Mouse (Mus musculus): ENCODE measurements around the gene Ensa. TPM values are rescaled to one million over a fixed set of nuclear protein-coding genes. Genes with fewer than 3 reads are reported as not detected.
"Not testable (repeated sequence)": the region's sequence is repeated elsewhere in the genome, so short reads cannot be mapped to it uniquely, and the experiment has no call there.

Ensa gene
- 54.7 and 64.2 TPM in 2 replicates for total RNA-seq (2015)
- 94.3 and 94.8 TPM in 2 replicates for total RNA-seq (2017)

DNA sequence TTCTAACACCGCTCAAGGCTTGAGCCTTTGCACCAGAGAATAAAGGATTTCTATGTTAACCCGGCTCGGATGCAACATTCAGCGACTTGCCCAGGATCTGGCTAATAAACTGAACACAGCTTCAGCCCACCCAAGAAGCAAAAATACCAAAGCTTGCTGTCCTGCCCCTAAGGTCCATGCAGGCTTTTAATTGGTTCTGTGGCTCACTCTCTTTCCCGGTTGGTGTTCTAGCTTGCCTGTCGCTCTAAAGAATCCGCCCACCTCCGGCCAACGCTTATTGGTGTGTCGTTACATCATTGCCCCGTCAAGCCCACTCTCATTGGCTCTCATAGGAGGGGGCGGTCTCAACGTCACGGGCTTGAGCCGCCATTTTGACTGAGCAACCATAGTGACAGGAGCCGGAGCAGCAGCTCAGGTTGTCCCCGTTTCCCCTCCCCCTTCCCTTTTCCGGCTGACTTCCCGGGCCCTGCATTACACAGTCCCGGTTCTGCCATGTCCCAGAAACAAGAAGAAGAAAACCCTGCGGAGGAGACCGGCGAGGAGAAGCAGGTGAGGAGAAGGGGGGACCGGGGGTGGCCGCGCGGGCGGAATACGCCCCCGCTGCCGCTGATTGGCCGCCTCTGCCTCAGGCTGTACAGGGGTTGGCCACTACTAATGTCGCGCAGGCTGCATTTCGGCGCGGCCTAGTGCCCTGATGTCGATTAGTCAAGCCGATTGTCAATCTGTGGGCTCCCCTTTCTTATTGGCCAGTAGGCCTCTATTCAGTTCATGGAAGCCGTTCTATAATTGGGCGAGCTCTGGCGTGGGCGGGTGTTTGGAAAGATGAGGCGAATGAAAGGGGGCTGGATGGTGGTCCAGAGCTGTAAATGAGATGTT lies at the start of gene Ensa:
Gene Ensa (plus strand): TSS at position 366 of the 876 bp plus-strand sequence.
- peak; percentile 93 for ATAC-seq (ENCODE audit: poor library complexity, severe bottlenecking)

DNA sequence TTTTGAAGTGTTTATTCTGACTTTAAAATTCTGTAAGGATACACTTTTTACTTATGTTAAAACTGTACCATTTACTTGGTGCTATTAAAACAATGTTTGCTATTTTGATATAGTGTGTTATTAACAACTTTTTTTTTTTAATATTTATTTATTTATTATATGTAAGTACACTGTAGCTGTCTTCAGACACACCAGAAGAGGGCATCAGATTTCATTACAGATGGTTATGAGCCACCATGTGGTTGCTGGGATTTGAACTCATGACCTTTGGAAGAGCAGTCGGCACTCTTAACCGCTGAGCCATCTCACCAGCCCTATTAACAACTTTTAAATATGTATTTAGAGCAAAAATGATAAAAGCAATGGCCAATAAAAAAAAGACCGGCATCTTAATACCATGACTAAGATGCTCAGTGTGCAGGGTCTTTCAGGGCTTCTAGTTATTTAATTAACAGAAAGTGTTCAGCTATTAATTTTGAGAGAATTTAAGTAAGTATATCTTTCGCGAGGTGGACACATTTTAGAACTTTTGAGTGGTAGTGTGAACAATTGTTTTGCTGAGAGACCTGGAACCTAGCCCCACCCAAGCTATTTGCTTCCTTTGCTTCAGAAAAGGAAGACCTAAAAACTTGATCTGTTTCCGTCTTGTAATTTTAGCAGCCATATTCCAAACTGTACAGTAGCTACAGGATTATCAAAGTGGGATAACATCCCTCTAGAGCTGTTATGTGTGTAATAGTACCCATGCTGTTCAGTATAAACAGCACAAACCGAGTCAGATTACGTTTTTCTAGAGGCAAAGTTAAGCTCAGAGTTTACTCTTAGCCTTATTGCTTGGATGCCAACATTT lies 36.8 kb upstream of the Ensa start:
- no peak for ATAC-seq (ENCODE audit: poor library complexity, severe bottlenecking)

DNA sequence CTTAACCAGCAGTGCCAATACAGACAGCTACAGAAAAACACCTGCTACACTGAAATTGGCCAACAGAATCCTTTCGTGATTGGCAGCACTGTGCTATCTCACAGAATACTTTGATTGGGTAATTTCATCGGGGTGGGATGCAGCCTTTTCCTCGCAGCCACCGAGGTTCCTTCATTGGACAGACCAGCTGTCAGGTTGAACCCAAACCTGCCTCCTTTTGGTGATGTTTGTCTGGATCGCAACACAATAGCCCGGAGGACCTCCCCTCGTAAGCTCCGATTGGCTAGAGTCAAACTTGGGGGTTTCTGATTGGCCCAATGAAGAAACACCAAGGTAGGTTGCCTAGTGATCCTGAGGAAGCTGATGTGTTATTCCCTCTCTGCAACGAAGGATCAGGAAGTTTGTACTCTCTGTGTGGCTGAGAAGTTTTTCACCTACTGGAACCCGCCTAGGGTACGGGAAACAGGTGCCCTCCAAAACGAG lies 36.1 kb upstream of the Ensa start, which contains the start of gene Golph3l:
Gene Golph3l (plus strand): TSS at position 331 of the 483 bp plus-strand sequence.
- ATAC-seq (ENCODE audit: poor library complexity, severe bottlenecking), result peak; percentile 100

DNA sequence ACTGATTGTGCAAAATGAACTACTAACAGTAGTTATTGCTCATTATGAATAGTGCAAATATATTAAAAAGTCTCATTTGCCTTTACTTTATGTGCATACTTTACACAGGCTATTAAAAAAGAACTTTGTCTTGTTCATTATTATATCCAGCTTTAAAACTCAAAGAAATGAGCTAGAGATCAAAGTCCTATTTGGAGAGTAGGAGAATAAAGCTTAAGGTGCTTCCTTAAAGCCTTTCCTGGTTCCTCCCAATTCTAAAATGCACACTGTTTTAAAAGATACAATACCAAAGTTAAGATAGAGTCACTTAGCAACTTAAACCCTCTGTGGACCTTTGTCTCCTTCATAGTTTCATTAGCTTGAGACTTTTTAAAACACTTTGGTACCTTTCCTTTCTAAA lies 26.1 kb upstream of the Ensa start:
- ATAC-seq (ENCODE audit: poor library complexity, severe bottlenecking), result no peak

DNA sequence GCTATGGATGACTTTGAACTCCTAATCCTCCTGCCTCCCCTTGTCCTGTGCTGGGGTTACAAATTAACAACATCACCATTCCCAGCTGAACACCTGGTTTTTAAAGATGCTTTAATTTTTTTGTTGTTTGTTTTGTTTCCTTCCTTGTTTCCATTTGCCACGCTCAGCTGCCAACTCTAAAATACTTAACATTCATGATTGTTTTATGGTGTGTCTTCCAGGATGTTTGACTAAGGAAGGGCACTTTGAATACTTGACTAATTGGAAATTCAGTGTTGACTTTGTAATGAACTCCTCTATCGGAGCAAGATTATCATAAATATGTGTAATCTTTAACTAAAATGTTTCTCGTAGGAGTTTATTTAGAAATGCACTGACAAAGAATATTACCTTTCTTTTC lies 23.5 kb upstream of the Ensa start:
- ATAC-seq (ENCODE audit: poor library complexity, severe bottlenecking), result no peak

DNA sequence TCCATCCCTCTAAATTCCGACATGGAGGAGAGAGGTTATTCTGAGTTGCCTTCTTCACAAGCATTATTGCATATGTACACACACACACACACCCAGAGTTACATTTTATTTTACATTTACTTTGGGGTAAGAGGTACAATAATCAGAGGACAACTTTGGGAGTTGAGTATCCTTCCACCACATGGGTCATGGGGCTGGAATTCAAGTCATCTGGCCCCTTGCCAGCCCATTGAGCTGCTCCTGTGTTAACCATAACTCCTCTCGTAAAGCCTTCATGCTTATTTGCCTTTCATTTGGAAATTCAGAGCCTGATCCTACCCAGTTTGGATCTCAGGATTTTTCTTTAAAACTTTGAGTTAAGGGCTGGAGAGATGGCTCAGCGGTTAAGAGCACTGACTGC lies 18.7 kb upstream of the Ensa start:
- no peak for ATAC-seq (ENCODE audit: poor library complexity, severe bottlenecking)

DNA sequence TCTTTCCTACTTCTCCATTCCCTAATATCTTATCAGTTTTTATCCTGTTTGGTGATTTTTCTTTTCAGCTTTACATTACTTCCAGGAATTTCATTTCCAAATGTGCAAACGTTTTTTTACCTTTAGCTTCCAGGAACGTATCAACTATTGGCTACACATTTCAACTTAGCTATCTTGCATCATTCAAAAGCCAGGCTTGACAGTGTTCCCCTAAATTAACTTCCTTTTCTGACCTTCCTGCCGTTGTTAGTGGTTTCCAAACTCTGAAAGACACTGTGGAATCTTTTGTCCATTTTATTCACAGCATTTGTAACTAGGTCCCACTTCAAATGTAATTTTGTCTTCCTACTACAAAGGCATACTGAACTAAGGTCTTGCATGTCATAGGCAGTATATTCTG lies 15.6 kb upstream of the Ensa start:
- ATAC-seq (ENCODE audit: poor library complexity, severe bottlenecking), result peak; percentile 59

DNA sequence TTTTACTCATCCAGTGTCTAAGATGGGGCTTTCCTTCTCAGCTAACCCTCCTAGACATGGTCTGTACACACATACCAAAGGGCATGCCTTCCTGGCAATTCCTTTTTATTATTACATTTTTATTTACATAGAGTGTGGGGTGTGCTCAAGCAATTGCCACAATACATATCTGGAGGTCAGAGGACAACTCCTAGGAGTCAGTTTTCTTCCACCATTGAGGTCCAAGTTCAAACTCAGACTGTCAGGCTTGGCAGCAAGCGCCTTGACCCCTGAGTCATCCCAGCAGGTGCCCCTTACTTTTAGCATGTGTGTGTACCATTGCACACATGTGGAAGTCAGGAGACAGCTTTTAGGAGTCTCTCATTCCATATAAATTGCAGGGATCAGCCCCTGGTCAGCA lies 10.8 kb upstream of the Ensa start:
- ATAC-seq (ENCODE audit: poor library complexity, severe bottlenecking), result no peak

DNA sequence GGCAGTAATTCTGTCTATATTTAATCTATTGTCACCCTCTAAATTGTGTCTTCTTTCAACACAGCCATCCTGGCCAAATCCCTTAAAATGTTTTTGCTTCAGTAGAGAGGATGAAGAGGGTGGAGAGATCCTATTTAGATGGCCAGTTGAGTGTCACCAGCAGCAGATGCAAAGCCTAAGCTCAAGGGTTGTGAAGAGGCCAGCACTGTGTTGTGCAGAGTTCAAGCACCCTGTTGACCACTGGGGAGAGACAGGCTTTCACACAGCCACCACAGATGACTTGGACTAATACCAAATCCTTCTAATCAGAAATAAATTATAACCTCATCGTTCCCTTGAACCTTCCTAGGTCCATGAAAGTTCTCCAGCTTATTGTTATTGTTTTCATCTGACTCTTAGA lies 6.3 kb upstream of the Ensa start:
- no peak for ATAC-seq (ENCODE audit: poor library complexity, severe bottlenecking)

DNA sequence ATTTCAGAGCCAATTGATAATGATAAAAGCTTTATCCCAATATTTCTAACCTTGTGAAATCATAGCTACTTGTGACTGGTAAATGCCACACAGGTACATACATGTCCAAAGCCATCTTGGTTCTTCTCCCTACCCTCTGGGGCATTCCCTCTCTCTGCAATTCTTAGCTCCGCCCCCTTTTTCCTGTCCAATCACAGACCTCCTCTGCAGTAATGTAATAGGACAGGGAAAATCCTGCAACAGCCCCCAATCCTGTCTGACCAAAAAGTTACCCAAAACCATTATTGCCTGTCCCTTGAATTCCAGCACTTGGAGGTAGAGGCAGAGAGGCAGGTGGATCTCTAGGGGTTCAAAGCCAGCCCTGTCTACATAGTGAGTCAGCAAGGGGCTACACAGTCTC lies 3.6 kb upstream of the Ensa start:
- no peak for ATAC-seq (ENCODE audit: poor library complexity, severe bottlenecking)

DNA sequence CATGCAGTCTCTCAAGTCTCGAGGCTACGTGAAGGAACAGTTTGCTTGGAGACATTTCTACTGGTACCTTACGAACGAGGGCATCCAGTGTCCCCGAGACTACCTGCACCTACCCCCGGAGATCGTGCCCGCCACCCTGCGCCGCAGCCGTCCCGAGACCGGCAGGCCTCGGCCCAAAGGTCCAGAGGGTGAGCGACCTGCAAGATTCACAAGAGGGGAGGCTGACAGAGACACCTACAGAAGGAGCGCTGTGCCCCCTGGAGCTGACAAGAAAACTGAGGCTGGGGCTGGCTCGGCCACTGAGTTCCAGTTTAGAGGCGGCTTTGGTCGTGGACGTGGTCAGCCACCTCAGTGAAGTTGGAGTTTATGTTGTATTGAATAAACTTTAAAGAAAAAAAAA lies 2.4 kb upstream of the Ensa start:
- ATAC-seq (ENCODE audit: poor library complexity, severe bottlenecking), result not testable (repeated sequence)

DNA sequence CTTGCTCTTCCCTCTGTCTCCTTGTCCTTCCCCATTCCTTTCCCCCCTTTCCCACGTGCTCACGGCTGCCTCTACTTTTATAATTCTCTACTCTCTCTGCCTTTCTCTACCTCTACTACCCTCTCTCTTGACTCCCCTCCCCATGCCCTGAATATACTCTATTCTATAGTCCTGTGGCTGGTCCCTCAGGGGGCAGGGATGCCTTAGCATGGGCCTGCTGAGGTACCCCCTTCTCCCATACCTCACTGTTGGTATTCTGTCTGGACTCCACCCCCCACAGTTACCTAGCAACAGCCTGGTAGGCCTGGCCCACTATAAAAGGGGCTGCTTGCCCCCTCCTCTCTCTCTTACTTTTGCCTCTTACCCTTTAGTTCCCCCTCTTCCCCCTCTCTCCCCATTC lies 1.2 kb upstream of the Ensa start:
- ATAC-seq (ENCODE audit: poor library complexity, severe bottlenecking), result no peak

DNA sequence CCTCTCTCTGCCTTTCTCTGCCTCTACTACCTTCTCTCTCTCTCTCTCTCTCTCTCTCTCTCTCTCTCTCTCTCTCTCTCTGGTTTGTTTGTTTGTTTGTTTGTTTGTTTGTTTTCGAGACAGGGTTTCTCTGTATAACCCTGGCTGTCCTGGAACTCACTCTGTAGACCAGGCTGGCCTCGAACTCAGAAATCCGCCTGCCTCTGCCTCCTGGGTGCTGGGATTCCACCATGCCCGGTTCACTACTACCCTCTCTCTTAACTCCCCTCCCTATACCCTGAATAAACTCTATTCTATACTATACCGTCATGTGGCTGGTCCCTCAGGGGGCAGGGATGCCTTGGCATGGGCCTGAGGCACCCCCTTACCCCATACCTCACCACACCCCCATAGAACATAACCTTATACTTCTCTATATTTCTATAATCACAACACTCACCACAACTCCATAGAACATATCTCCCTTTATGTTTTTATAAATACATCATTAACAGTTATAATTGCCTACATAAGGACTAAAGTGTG lies 740 bp upstream of the Ensa start:
- not testable (repeated sequence) for ATAC-seq (ENCODE audit: poor library complexity, severe bottlenecking)

DNA sequence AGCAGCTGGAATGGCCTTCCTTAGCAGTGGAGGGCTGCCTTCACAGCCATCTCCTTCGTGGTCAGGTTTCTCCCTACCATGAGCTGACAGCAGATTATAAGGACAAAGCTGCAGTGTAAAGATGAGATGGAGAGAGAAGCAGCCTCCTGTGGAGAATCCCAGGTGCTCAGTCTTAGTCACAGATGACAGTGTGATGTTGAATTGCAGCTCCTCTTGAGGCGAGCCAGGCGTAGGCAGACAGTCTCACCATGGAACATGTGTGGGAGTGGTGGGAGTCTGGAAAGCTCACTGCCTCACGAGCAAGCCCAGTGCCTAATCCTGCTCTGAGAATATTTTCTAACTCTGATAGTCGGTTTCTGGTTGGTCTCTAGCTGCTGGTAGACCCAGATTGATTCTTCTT lies 3.0 kb downstream of the Ensa start:
- ATAC-seq (ENCODE audit: poor library complexity, severe bottlenecking), result no peak

DNA sequence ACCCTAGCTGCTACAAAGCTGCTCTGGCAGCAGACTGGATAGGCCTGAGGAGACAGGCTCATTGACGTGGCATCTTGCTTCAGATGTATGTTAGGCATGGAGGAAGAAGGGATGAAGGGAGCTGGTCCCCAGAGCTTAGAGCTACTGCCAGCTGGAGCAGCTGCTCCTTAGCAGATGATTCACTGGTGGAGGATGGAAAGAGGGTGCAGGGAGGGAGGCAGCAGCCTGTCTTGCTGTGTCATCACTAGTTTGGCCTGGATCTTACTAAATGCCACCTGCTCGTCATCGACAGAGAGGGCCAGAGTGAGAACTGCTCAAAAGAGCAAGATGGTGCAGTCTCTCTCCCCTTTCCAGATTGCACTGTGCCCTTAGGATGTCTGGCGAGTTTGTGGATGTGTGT lies 5.0 kb downstream of the Ensa start:
- no peak for ATAC-seq (ENCODE audit: poor library complexity, severe bottlenecking)

DNA sequence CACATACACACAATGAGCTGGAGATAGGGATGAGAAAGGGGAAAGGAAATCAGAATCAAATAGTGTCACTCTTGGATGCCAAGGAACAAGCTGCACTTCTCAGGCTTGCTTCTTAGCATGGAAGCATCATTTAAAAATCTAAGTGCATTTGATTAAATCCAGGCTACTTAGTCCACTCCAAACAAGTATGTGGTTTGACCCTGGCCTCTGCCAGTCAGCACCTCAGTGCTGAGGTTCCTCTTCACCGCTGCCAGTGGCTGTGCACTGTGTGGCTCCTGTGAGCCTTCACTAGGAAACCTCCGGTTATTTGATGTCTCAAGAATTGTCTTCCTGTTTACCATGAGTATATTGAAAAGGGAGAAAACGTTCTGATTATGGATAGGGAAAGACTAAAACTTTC lies 6.1 kb downstream of the Ensa start:
- peak; percentile 67 for ATAC-seq (ENCODE audit: poor library complexity, severe bottlenecking)

DNA sequence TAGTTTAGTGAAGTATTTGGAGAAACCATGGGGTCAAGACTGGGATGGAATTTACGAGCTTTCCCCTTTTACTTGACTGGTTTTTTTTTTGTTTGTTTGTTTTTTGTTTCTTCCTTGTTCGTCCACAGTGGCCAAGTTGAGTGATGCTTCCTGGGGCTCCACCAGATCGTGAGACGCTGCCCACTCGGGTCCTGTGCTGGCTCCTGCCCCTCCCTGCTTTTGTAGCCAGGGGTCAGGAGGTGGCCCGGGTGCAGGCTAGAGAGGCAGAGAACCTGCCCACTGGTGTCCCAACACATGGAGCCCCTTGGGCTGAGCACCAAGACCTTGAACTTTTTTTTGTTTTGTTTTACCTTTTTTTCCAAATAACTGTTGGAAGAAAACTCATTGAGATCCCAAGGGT lies 6.5 kb downstream of the Ensa start:
- ATAC-seq (ENCODE audit: poor library complexity, severe bottlenecking), result no peak

DNA sequence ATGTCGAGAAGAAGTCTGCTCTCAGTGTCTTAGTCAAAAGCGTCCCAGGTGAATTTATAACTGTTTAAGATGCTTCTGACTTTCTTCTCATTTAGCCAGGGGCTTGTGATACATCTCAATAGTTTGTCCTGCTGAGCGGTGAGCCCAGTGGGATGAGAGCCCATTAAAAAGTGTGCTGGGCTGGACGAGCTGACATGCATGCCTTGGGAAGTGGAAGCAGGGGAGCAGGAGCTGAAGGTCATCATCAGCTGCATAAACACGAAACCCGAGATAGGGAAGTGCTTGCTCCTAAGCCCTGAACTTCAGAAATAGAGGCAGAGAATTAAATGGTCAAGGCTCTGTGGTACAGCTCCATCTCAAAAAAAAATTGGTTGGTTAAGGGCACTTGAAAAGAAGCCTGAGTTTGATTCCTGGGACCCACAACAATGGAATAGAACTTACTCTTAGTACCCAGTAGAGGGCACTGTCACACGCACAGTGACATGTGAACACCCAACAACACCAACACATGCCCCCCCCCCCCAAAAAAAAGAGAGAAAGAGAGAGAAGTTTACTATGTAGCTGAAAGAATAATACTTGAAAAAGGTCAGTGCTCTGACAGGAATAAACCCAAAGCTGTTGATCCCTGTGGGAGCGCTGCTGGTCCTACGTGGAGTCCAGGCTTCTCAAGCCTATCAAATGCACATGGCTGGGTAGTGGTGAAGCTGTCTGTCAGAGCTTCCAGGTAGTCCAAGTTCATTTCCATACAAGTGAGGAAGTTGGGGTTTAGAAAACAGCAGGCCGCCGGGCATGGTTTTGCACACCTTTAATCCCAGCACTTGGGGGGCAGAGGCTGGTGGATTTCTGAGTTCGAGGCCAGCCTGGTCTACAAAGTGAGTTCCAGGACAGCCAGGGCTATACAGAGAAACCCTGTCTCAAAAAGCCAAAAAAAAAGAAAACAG lies 8.1 kb downstream of the Ensa start:
- peak; percentile 72 for ATAC-seq (ENCODE audit: poor library complexity, severe bottlenecking)

DNA sequence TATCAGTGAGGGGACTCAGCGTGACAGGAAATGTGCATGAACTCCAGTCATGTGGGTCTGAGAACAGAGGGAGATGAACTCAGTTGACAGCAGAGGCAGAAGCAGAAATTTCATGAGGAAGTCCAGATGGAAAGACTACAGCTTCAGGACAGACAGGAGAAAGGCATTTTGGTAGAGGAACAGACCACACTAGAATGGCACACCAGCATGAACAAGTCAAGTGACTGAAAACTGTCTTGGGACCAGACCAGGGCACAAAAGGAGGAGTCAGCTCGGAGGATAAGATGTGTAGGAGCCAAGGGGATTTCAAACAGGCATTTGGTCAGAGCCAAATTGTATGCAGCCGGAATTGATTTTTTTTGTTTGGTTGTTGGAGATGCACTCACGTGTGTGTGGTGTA lies 10.8 kb downstream of the Ensa start:
- ATAC-seq (ENCODE audit: poor library complexity, severe bottlenecking), result no peak

DNA sequence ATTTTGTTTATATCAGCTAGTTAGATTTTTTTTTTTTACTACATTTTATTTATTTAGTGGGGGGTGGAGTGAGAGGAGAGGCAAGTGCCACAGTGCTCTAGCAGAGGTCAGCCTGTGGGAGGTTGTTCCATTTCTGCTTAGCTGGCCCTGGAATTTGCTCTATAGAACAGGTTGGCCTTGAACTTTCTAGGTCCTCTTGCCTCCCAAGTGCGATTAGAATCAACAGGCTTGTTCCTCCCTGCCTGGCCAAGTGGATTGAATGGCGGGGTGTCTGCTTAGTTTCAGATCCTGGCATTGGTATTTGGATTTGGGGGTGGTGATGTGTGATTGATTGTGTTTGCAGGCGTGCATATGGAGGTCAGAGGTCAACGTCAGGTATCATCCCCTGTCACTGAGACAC lies 11.3 kb downstream of the Ensa start:
- no peak for ATAC-seq (ENCODE audit: poor library complexity, severe bottlenecking)

Data from megakaryocyte, adult 5-6 weeks (primary cell).